ENCODE assay signal across 8 mouse cellular contexts in the genomic region with DNA sequence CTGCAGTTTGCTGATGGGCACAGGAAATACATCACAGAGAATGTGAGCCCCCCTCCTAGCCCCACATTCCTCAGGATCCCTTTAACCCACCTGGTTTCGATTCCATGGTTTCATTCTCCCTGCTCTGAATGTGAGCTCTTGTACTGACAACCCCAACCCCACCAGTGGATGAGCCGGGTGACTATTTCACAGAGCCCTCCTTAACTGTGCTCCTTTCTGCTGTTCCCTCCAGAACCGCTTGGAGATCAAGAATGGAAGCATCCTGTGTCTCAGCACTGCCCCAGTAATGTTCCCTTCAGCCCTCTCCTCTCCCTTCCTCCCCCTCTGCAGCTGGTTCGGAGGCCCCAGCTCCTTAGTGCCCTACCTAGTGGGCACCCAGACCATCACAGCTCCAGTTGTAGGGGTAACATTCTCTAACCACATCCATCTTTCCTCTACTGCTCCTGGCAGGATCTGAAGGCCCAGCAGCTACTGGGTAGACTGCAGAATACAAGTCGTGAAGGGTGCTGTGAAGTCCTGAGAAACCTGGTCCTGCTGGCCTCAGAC. TPM values are rescaled to one million over a fixed set of nuclear protein-coding genes. Genes with fewer than 3 reads are reported as not detected.
DNase-seq lines count a peak whose midpoint lies in the region; ATAC-seq and TF ChIP-seq lines count a peak whose summit lies in the region.

No protein-coding gene starts in this region.

- peak; percentile 17 for ATAC-seq in neural tube, embryonic 11.5 days (ENCODE audit: insufficient read depth, low FRiP score, low TSS enrichment)
- peak; percentile 12; the same call in 1 of the 2 replicates for ATAC-seq in limb, embryonic 13.5 days (ENCODE audit: low FRiP score, low read depth)
- ATAC-seq in stomach, postnatal 0 days (ENCODE audit: low FRiP score, low TSS enrichment), result peak; percentile 13

- DNase-seq in cerebellum, adult 11 months, result peak; percentile 30
- no peak for DNase-seq in cerebellum, postnatal 10 days
- DNase-seq in neural tube, embryonic 11.5 days (ENCODE audit: low spot score), result no peak
- no peak for DNase-seq in neural tube, embryonic 10.5 days (ENCODE audit: extremely low spot score, low spot score)
- DNase-seq in stomach, postnatal 0 days (ENCODE audit: low spot score), result no peak
- DNase-seq in spleen, postnatal 10 days (ENCODE audit: low spot score in 2 of 2), result no peak
- no peak for DNase-seq in layer of hippocampus, adult 11-12 months (ENCODE audit: low spot score)

- TF ChIP-seq CTCF in stomach, postnatal 0 days (IDR thresholded peaks at IDR 0.05; ENCODE audit: low read depth), result peak; percentile 27; the same call in 1 of the 2 replicates

- no peak overlapping the region for H3K27ac ChIP-seq in neural tube, embryonic 11.5 days (ENCODE audit: low read depth, low read length)
- peak overlapping the region; percentile 70 for H3K27ac ChIP-seq in limb, embryonic 13.5 days
- H3K27ac ChIP-seq in stomach, postnatal 0 days (replicated peaks), result peak overlapping the region; percentile 92

- H3K4me3 ChIP-seq in neural tube, embryonic 11.5 days (ENCODE audit: low read depth, low read length), result no peak overlapping the region
- peak overlapping the region; percentile 40 for H3K4me3 ChIP-seq in limb, embryonic 13.5 days
- H3K4me3 ChIP-seq in stomach, postnatal 0 days (ENCODE audit: low read depth, low read length), result peak overlapping the region; percentile 47

- peaks cover 13% of the 10 kb centered on the region for H3K36me3 ChIP-seq in neural tube, embryonic 11.5 days (ENCODE audit: control insufficient read depth, insufficient read depth, low read length)
- peaks cover 79% of the 10 kb centered on the region for H3K36me3 ChIP-seq in limb, embryonic 13.5 days
- peaks cover 15% of the 10 kb centered on the region for H3K36me3 ChIP-seq in stomach, postnatal 0 days (ENCODE audit: control insufficient read depth, insufficient read depth, low read length)

- no peaks in the 10 kb centered on the region for H3K27me3 ChIP-seq in neural tube, embryonic 11.5 days (ENCODE audit: control insufficient read depth, insufficient read depth, low read length)
- no peaks in the 10 kb centered on the region for H3K27me3 ChIP-seq in limb, embryonic 13.5 days
- no peaks in the 10 kb centered on the region for H3K27me3 ChIP-seq in stomach, postnatal 0 days (ENCODE audit: control insufficient read depth, insufficient read depth, low read length)

- no peak for TF ChIP-seq EP300 in stomach, postnatal 0 days (optimal IDR thresholded peaks at IDR 0.05)

- peak overlapping the region; percentile 32; the same call in 1 of the 2 replicates for H3K4me2 ChIP-seq in neural tube, embryonic 11.5 days (ENCODE audit: low read depth)
- peak overlapping the region; percentile 72 for H3K4me2 ChIP-seq in limb, embryonic 13.5 days (replicated peaks)
- peak overlapping the region; percentile 74 for H3K4me2 ChIP-seq in stomach, postnatal 0 days (replicated peaks; ENCODE audit: low read depth)

- no peaks in the 10 kb centered on the region for H3K9me3 ChIP-seq in neural tube, embryonic 11.5 days (ENCODE audit: control insufficient read depth, low read length)
- no peaks in the 10 kb centered on the region for H3K9me3 ChIP-seq in limb, embryonic 13.5 days
- no peaks in the 10 kb centered on the region for H3K9me3 ChIP-seq in stomach, postnatal 0 days (ENCODE audit: control insufficient read depth, low read length)

- no peak overlapping the region; the same call in 1 of the 2 replicates for H3K9ac ChIP-seq in neural tube, embryonic 11.5 days (ENCODE audit: low read length)
- peak overlapping the region; percentile 58 for H3K9ac ChIP-seq in limb, embryonic 13.5 days
- H3K9ac ChIP-seq in stomach, postnatal 0 days (ENCODE audit: low read length), result peak overlapping the region; percentile 67

- WGBS in neural tube, embryonic 11.5 days, result 48% methylated on average over 5 of the region's 5 CpGs
- WGBS in limb, embryonic 13.5 days, result 38% methylated on average over 5 of the region's 5 CpGs
- WGBS in stomach, postnatal 0 days, result 28% methylated on average over 5 of the region's 5 CpGs

- H3K4me1 ChIP-seq in neural tube, embryonic 11.5 days (ENCODE audit: control insufficient read depth, insufficient read depth, low read length), result peaks cover 8% of the 10 kb centered on the region; the same call in 1 of the 2 replicates
- H3K4me1 ChIP-seq in limb, embryonic 13.5 days, result peaks cover 24% of the 10 kb centered on the region
- H3K4me1 ChIP-seq in stomach, postnatal 0 days (replicated peaks; ENCODE audit: control insufficient read depth, insufficient read depth), result peaks cover 7% of the 10 kb centered on the region; the same call in 1 of the 2 replicates

RNA-seq across cellular contexts. Expression of a gene that starts 0.8 kb away (rescaled TPM):
- 1.0 and 1.9 TPM in 2 replicates for polyA plus RNA-seq in neural tube, embryonic 11.5 days (2014; fragmentation: Nextera tagmentation; extraction: Ambion mirVana)
- 3.9 and 5.1 TPM in 2 replicates for polyA plus RNA-seq in limb, embryonic 13.5 days (2015; fragmentation: Nextera tagmentation; extraction: Ambion mirVana)
- polyA plus RNA-seq in stomach, postnatal 0 days (2015; fragmentation: Nextera tagmentation; extraction: Ambion mirVana), result 17.1 and 19.9 TPM in 2 replicates

RNA-seq across cellular contexts. Expression of a gene that starts 8.8 kb away (rescaled TPM):
- 103 and 107 TPM in 2 replicates for polyA plus RNA-seq in neural tube, embryonic 11.5 days (2014; fragmentation: Nextera tagmentation; extraction: Ambion mirVana)
- polyA plus RNA-seq in limb, embryonic 13.5 days (2015; fragmentation: Nextera tagmentation; extraction: Ambion mirVana), result 73.6 and 75.4 TPM in 2 replicates
- polyA plus RNA-seq in stomach, postnatal 0 days (2015; fragmentation: Nextera tagmentation; extraction: Ambion mirVana), result 31.0 and 38.5 TPM in 2 replicates

RNA-seq across cellular contexts. Expression of a gene that starts 10.3 kb away (rescaled TPM):
- polyA plus RNA-seq in neural tube, embryonic 11.5 days (2014; fragmentation: Nextera tagmentation; extraction: Ambion mirVana), result 12.1 and 13.9 TPM in 2 replicates
- 8.3 and 9.1 TPM in 2 replicates for polyA plus RNA-seq in limb, embryonic 13.5 days (2015; fragmentation: Nextera tagmentation; extraction: Ambion mirVana)
- polyA plus RNA-seq in stomach, postnatal 0 days (2015; fragmentation: Nextera tagmentation; extraction: Ambion mirVana), result 3.4 and 3.7 TPM in 2 replicates

RNA-seq across cellular contexts. Expression of a gene that starts 16.6 kb away (rescaled TPM):
- 46.1 and 50.8 TPM in 2 replicates for polyA plus RNA-seq in neural tube, embryonic 11.5 days (2014; fragmentation: Nextera tagmentation; extraction: Ambion mirVana)
- polyA plus RNA-seq in limb, embryonic 13.5 days (2015; fragmentation: Nextera tagmentation; extraction: Ambion mirVana), result 16.3 TPM in 2 replicates
- polyA plus RNA-seq in stomach, postnatal 0 days (2015; fragmentation: Nextera tagmentation; extraction: Ambion mirVana), result 1.9 and 3.0 TPM in 2 replicates

RNA-seq across cellular contexts. Expression of a gene that starts 19.9 kb away (rescaled TPM):
- 1.3 and 1.4 TPM in 2 replicates for polyA plus RNA-seq in neural tube, embryonic 11.5 days (2014; fragmentation: Nextera tagmentation; extraction: Ambion mirVana)
- polyA plus RNA-seq in limb, embryonic 13.5 days (2015; fragmentation: Nextera tagmentation; extraction: Ambion mirVana), result 1.8 and 2.7 TPM in 2 replicates
- polyA plus RNA-seq in stomach, postnatal 0 days (2015; fragmentation: Nextera tagmentation; extraction: Ambion mirVana), result 2.7 and 2.8 TPM in 2 replicates
